Mouse (Mus musculus): ENCODE measurements around the gene Eno2. TPM values are rescaled to one million over a fixed set of nuclear protein-coding genes. Genes with fewer than 3 reads are reported as not detected.

The Eno2 gene
- polyA plus RNA-seq, 1 experiment from 2014 or later = 9.7 TPM

DNA sequence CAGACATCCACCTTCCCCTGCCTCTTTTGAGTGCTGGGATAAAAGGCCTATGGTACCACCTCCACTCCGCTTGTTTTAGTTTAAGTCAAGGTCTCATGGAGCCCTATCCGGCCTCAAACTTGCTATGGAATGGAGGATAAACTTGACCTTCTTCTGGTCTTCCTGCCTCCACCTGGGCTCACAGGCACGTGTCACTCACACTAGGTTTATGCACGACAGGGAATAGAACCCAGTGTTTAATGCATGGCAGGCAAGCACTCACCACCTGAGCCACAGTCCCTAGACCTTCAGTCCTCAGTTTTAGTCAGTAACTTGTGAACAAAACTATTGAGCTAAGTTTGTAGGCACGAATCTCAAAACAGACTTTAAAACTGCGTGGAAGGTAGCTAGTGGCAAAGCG, 38.4 kb downstream of the Eno2 start:
- no peak overlapping the region for H3K4me3 ChIP-seq
- no peak overlapping the region for H3K9ac ChIP-seq
- H3K4me1 ChIP-seq = peaks cover 8% of the 10 kb centered on the region; the same call in 1 of the 2 replicates
- no peaks in the 10 kb centered on the region for H3K27me3 ChIP-seq
- no peaks in the 10 kb centered on the region for H3K9me3 ChIP-seq
- no peak for ATAC-seq (ENCODE audit: insufficient number of reproducible peaks, insufficient read depth, low FRiP score, low TSS enrichment)
- WGBS = 84% methylated on average over 7 of the region's 7 CpGs
- no peaks in the 10 kb centered on the region for H3K36me3 ChIP-seq
- H3K4me2 ChIP-seq (replicated peaks) = no peak overlapping the region
- no peak overlapping the region for H3K27ac ChIP-seq

DNA sequence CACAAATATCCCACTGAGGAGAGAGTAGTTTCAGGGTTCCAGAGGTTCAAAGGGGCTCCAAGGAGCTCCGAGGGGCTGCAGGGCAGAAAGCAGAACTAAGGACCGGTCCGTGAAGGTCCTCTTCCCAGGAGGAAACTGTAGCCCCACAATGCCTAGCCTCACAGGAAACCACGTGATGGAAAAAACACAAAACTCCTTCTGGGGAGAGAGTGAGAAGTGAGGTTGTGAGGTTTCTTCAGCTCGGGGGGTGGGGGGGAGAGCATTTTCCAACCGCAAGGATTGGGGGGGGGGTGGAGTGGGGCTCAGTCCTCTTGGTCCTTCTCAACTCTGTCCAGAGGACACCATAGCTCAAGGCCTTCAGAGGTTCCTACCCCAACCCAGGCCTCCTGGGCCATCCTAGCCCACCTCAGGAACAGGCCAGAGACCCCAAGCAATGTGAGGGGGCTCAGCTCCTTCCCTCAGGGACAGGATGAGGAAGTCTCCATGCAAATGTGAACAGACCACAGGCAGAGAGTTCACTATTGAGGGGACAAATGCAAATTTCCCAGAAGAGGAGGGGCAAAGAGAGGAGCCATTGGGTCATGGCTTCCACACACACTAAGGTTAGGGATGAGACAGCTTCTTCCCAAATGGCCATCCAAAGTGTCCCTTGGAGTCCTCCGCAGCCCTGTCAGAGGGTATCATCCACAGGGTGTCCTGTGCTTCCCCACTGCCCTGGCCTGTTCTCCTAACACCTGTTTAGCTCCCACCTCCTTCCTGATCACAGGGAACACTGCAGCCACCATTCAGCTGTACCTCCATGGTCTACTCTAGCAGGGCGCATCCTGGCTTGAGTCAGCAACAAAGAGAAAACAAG, 39.4 kb downstream of the Eno2 start:
- H3K4me3 ChIP-seq = no peak overlapping the region
- H3K27ac ChIP-seq = no peak overlapping the region
- ATAC-seq (ENCODE audit: insufficient number of reproducible peaks, insufficient read depth, low FRiP score, low TSS enrichment) = no peak
- peaks cover 8% of the 10 kb centered on the region; the same call in 1 of the 2 replicates for H3K4me1 ChIP-seq
- no peaks in the 10 kb centered on the region for H3K9me3 ChIP-seq
- no peaks in the 10 kb centered on the region for H3K27me3 ChIP-seq
- WGBS = 72% methylated on average over 8 of the region's 8 CpGs
- no peak overlapping the region for H3K4me2 ChIP-seq (replicated peaks)
- no peak overlapping the region for H3K9ac ChIP-seq
- H3K36me3 ChIP-seq = no peaks in the 10 kb centered on the region

DNA sequence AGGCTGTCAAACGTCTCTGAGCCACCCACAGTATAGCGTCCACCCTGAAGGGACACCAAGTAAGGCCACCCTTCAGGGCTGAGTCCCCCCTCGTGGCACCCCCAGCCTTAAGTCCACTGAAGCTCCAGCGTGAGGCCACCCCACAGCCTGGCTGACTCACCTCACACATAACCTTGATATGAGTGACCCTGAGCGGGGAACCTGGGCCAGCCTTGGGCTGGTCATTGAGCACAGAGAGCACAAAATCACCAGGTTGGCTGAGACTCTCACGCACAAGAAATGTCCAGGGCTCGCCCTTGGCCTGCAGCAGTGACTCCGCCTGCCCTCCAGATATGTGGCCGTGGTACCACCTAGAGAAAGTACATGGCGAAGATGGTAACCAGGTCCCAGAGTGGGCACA, 40.9 kb downstream of the Eno2 start:
- WGBS = 87% methylated on average over 10 of the region's 10 CpGs
- H3K36me3 ChIP-seq = no peaks in the 10 kb centered on the region
- no peak overlapping the region for H3K9ac ChIP-seq
- no peak overlapping the region for H3K4me2 ChIP-seq (replicated peaks)
- H3K27me3 ChIP-seq = no peaks in the 10 kb centered on the region
- peaks cover 8% of the 10 kb centered on the region; the same call in 1 of the 2 replicates for H3K4me1 ChIP-seq
- no peak overlapping the region for H3K4me3 ChIP-seq
- no peaks in the 10 kb centered on the region for H3K9me3 ChIP-seq
- H3K27ac ChIP-seq = no peak overlapping the region
- ATAC-seq (ENCODE audit: insufficient number of reproducible peaks, insufficient read depth, low FRiP score, low TSS enrichment) = no peak

DNA sequence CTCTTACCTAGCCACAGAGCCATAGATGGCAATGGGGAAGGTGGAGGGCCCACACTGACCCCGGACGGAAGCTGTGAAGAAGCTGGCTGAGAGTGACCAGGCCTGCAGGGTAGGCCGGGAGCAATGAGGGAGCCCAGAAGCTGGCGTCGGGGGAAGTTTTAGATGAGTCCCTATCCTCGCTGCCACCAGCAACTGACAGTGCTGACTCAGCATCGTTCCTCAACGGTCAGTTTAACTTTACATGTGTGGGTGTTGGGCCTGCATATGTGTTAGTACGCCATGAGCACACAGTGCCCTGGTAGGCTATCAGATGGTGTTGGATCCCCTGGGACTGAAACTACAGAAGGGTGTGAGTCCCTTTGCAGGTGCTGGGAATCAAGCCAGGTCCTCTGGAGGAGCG, 45.0 kb downstream of the Eno2 start:
- Histone ChIP-seq H3K4me2 (replicated peaks) (no peak overlapping the region), H3K27ac (no peak overlapping the region), H3K9me3 (no peaks in the 10 kb centered on the region), H3K9ac (no peak overlapping the region), H3K27me3 (no peaks in the 10 kb centered on the region), H3K36me3 (no peaks in the 10 kb centered on the region), H3K4me1 (no peaks in the 10 kb centered on the region), H3K4me3 (no peak overlapping the region)
- WGBS = 88% methylated on average over 10 of the region's 10 CpGs
- ATAC-seq (ENCODE audit: insufficient number of reproducible peaks, insufficient read depth, low FRiP score, low TSS enrichment) = no peak

DNA sequence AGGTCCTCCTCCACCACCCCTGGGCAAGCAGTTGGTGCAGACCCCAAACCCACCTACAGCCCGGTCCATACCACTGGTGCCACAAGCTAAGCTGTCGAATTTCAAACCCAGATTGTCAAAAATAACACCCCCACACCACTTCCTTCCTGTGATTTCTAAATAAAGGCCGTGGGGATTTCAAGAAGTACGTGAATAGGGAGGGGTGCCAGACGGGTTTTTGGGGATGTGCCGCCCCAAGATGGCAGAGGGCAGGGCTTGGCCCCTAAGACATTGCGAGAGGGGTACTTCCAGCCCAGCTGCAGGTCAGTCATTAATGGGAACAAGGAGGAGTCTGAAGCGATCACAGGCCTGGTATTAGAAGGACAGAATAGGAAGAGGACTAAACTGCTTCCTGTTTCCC, 45.9 kb downstream of the Eno2 start:
- WGBS = 78% methylated on average over 8 of the region's 8 CpGs
- ATAC-seq (ENCODE audit: insufficient number of reproducible peaks, insufficient read depth, low FRiP score, low TSS enrichment) = no peak

DNA sequence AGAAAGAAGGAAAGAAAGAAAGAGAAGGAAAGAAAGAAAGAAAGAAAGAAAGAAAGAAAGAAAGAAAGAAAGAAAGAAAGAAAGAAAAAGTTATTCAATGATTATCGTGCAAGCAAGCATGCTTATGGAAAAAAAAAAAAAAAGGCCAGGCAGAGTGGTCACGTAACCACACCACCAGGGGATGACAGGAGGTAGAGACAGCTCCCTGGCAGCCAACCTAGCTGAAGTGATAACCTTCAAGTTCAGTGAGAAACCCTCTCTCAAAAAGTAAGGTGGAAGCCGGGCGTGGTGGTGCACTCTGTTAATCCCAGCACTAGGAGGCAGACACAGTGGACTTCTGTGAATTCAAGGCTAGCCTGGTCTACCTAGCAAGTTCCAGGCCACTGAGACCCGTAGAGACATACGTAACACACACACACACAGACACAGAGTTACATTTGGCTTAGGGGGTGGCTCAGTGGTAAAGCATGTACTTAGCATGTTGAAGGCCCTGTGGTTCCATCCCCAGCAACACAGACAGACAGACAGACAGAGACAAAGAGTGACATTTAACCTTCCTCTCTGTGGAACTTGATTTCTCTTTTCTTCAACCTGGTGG, 46.5 kb downstream of the Eno2 start:
- ATAC-seq (ENCODE audit: insufficient number of reproducible peaks, insufficient read depth, low FRiP score, low TSS enrichment) = no peak

More for the DNA sequence above, 45.9 kb downstream of the Eno2 start:
- Histone ChIP-seq H3K36me3 (no peaks in the 10 kb centered on the region), H3K27ac (no peak overlapping the region), H3K27me3 (no peaks in the 10 kb centered on the region), H3K4me2 (replicated peaks) (no peak overlapping the region), H3K9me3 (no peaks in the 10 kb centered on the region), H3K4me1 (no peaks in the 10 kb centered on the region), H3K4me3 (no peak overlapping the region), H3K9ac (no peak overlapping the region)

DNA sequence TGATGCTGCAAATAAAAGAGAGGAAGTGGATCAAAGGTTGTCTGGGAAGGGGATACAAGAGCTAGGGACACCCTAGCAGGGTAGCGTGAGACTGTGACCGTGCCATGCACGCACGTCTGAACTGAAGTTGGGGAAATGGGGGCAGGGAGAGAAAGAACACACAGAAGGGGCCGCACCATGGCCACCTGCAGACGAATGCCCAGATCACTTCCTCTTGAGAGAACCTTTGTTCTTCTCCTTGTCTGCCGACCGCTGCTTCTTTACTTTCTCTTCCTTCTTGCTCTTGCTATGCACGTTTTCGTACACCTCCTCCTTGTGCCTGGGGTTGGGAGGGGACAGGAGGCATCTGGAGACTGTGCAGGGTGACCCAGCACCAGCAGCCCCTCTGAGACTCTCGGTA, 48.6 kb downstream of the Eno2 start:
- peaks cover 15% of the 10 kb centered on the region for H3K36me3 ChIP-seq
- no peak for ATAC-seq (ENCODE audit: insufficient number of reproducible peaks, insufficient read depth, low FRiP score, low TSS enrichment)
- no peaks in the 10 kb centered on the region for H3K27me3 ChIP-seq
- no peak overlapping the region for H3K27ac ChIP-seq
- no peak overlapping the region for H3K4me3 ChIP-seq
- H3K9me3 ChIP-seq = no peaks in the 10 kb centered on the region
- H3K9ac ChIP-seq = no peak overlapping the region
- WGBS = 69% methylated on average over 11 of the region's 11 CpGs
- no peaks in the 10 kb centered on the region for H3K4me1 ChIP-seq
- no peak overlapping the region for H3K4me2 ChIP-seq (replicated peaks)

More for the DNA sequence above, 46.5 kb downstream of the Eno2 start:
- Histone ChIP-seq H3K27ac (no peak overlapping the region), H3K4me3 (no peak overlapping the region), H3K27me3 (no peaks in the 10 kb centered on the region), H3K9ac (no peak overlapping the region), H3K4me1 (no peaks in the 10 kb centered on the region), H3K9me3 (no peaks in the 10 kb centered on the region), H3K36me3 (no peaks in the 10 kb centered on the region), H3K4me2 (replicated peaks) (no peak overlapping the region)
- 84% methylated on average over 6 of the region's 6 CpGs for WGBS

DNA sequence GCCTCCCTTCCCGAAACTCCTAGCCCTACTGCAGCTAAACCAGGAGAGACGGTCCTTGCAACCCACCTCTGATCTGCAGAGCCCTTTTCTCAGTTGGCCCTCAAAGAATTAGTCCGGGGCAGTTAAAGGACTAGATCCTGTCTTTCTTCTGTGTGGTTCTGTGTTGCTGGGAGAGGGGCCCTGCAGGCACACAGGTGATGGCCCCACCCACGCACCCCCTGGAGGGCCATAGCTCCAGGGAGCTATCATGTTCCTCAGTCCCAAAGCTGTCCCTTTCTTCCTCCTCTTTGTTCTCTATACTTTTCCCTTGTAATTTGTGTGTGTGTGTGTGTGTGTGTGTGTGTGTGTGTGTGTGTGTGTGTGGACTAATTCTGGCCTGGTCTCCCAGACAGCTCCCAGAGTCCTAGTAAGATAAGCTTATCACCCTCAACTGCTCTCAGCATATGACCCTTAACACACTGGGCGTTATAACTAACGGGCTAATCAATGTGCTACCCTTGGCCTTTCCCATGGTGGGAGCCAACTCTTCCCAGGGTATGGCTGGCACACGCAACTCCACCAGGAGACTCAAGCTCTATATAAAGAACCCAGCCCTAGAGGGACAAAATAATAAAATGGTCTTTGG, 50.0 kb downstream of the Eno2 start:
- no peak for ATAC-seq (ENCODE audit: insufficient number of reproducible peaks, insufficient read depth, low FRiP score, low TSS enrichment)
- Histone ChIP-seq H3K27ac (peak overlapping the region; percentile 60), H3K9me3 (no peaks in the 10 kb centered on the region), H3K9ac (peak overlapping the region; percentile 48), H3K4me1 (no peaks in the 10 kb centered on the region), H3K4me2 (replicated peaks) (peak overlapping the region; percentile 34), H3K36me3 (peaks cover 30% of the 10 kb centered on the region), H3K27me3 (no peaks in the 10 kb centered on the region), H3K4me3 (peak overlapping the region; percentile 31)
- WGBS = 68% methylated on average over 7 of the region's 7 CpGs

DNA sequence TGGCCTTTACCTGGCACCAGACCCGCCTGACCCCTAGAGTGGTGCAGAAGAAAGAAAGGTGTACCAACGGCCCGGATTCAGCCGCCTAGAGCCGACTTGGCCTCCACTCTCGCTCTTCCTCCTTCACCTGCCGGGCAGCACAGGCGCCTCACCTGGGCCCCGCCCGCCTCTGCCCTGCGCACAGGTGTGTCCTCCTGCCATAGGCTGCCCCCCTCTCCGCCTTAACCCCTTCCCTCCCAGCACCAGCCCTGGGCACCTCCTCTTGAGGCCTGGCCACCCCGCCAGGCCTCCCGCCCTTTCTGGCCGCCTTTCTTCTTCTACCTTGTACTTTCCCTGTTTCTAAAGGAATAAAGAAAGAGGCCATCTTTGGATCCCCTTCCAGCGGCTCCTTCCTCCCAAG, 50.8 kb downstream of the Eno2 start:
- Histone ChIP-seq H3K36me3 (peaks cover 36% of the 10 kb centered on the region), H3K9me3 (no peaks in the 10 kb centered on the region), H3K27me3 (no peaks in the 10 kb centered on the region), H3K4me2 (replicated peaks) (peak overlapping the region; percentile 34), H3K27ac (peak overlapping the region; percentile 60), H3K4me1 (peaks cover 5% of the 10 kb centered on the region; the same call in 1 of the 2 replicates), H3K9ac (peak overlapping the region; percentile 48), H3K4me3 (peak overlapping the region; percentile 31)
- 53% methylated on average over 15 of the region's 16 CpGs for WGBS
- no peak for ATAC-seq (ENCODE audit: insufficient number of reproducible peaks, insufficient read depth, low FRiP score, low TSS enrichment)

DNA sequence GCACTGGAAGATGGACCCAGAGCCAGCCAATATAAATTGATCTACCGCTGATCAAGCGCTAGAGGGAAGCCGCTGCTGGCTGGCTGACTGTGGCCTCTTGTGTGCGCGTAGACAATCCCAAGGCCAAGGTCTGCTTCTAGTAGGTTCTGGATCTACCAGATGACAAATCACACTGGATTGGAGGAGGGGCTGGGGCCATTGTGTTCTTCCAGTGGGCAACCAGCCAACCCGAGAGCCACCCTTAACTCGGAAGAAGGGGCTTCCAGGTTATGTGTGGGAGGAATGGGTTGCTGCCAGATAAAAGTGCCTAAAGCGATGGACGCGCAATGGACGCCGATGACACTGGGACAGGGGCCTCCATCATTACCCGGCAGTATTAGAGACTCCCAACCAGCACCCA, 51.5 kb downstream of the Eno2 start:
- no peaks in the 10 kb centered on the region for H3K9me3 ChIP-seq
- no peak for ATAC-seq (ENCODE audit: insufficient number of reproducible peaks, insufficient read depth, low FRiP score, low TSS enrichment)
- peak overlapping the region; percentile 60 for H3K27ac ChIP-seq
- H3K27me3 ChIP-seq = no peaks in the 10 kb centered on the region
- H3K36me3 ChIP-seq = peaks cover 36% of the 10 kb centered on the region
- peak overlapping the region; percentile 31 for H3K4me3 ChIP-seq
- H3K4me2 ChIP-seq (replicated peaks) = peak overlapping the region; percentile 36
- H3K4me1 ChIP-seq = peaks cover 12% of the 10 kb centered on the region
- peak overlapping the region; percentile 48; the same call in 1 of the 2 replicates for H3K9ac ChIP-seq
- WGBS = 70% methylated on average over 13 of the region's 13 CpGs

DNA sequence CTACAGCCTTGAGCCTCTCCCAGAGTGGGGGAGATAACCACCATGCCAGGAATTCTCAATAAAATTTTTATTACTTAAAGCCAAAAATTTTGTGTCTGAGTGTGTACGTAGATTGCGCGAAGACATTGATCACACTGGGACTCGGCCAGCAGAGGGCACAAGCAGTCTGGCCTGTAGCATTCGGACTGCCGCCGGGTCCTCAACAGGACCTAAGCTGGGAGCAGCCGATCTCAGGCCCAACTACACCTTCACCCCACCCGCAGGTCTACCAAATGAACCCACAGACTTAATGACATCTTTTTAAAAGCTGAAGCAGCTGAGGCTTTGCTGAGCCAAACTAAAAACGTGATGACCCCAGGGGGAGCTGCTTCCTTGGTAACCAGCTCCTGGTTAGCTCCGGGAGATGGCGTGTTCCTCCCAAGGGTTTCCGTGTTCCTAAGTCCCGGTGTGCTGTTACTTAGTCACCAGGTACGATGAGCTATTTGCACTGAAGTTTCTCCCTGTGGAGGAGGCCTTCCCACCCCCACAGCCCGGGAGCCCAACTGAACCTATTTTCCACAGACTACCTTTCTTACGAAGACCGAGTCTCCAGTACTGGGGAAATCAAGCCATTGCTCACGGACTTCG, 52.5 kb downstream of the Eno2 start:
- Histone ChIP-seq H3K4me1 (peaks cover 13% of the 10 kb centered on the region), H3K4me2 (replicated peaks) (peak overlapping the region; percentile 36; the same call in 1 of the 2 replicates), H3K4me3 (no peak overlapping the region), H3K9me3 (no peaks in the 10 kb centered on the region), H3K27me3 (no peaks in the 10 kb centered on the region), H3K36me3 (peaks cover 36% of the 10 kb centered on the region), H3K27ac (peak overlapping the region; percentile 23; the same call in 1 of the 2 replicates), H3K9ac (no peak overlapping the region)
- no peak for ATAC-seq (ENCODE audit: insufficient number of reproducible peaks, insufficient read depth, low FRiP score, low TSS enrichment)
- 67% methylated on average over 20 of the region's 20 CpGs for WGBS
